Mouse (Mus musculus) neutrophil, adult 5-6 weeks (primary cell): ENCODE measurements around the gene Arhgef6. TPM values are rescaled to one million over a fixed set of nuclear protein-coding genes. Genes with fewer than 3 reads are reported as not detected.

Experiments
- ATAC-seq: fragments of 151-379, 151-347 bp; 2 replicates; pipeline ENCODE4 v1.8.0; 2017; ENCODE audit warnings: mild to moderate bottlenecking, moderate TSS enrichment; ENCODE audit not compliant: insufficient number of reproducible peaks, poor library complexity, low FRiP score, severe bottlenecking; ENCODE audit errors: extremely low read depth
- total RNA-seq: library from RNA; stranded (forward); fragments of 200-1000 nt; gene quantifications from 2 replicates; pipeline ENCODE4 v1.2.3, GENCODE M21; 2017

The Arhgef6 gene
- 141 and 151 TPM in 2 replicates for total RNA-seq

GRCm38 (mm10) chrX:57338371-57339211 lies at the start of gene Arhgef6:
Gene Arhgef6, minus strand, starts transcription at chrX:57338729.
- peak; percentile 58; the same call in 1 of the 2 replicates for ATAC-seq

GRCm38 (mm10) chrX:57380915-57381314 lies 42.4 kb upstream of the Arhgef6 start:
- ATAC-seq = no peak

DNA sequence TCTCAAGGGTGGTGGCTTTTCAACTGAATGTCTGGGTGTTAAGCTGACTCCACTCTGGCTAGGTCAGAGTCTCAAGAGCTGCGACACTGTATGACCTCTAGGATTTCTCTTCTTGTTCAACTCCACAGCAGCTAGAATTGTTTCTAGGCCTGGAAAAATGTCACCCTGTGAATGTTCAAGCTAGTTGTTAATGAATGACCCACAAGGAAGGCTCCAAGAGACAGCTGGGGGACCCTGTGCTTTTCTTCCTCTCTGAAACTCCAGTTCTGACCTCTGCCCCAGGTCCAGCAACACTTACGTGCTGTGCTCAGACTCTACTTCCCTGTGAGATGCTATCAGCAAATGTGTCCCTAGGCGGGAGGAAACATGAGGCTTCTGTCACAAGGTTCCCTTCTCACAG lies 40.0 kb upstream of the Arhgef6 start:
- no peak for ATAC-seq

DNA sequence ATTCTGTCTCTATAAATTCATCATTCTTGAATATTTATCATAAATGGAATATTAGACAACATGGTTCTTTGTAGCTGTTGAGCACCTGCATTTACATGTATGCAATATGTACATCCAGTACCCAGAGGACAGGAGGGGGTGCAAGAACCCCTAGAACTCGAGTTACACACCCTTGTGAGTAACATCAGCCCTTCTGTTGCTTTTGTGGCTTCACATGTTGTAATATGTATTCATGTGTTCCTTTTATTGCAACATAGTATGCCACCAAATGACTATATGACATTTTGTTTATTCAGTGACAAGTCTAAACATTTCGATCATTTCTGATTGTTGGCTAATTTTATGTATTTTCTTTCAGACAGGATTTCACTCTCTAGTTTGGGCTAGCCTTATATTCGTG lies 38.6 kb upstream of the Arhgef6 start:
- no peak for ATAC-seq

GRCm38 (mm10) chrX:57374029-57374428 lies 35.5 kb upstream of the Arhgef6 start:
- no peak for ATAC-seq

DNA sequence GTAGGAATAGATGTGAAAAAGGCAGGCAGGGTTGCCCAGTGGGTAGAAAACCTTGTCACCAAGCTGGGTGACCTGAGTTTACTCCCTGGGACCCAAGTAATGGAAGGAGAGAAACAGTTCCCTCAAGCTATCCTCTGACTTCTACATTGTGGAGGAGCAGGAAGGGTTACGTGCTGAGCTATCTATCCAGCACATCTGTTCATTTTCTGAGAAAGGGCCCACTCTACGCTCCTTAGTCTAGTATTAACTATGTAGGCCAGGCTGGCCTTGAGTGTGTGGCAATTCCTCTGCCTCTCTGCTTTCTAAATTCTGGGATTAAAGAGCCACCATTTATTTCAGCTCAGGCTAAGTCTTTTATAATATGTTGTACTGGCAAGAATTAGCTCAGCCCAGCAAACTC lies 35.0 kb upstream of the Arhgef6 start:
- no peak for ATAC-seq

GRCm38 (mm10) chrX:57372965-57373364 lies 34.4 kb upstream of the Arhgef6 start:
- no peak for ATAC-seq

DNA sequence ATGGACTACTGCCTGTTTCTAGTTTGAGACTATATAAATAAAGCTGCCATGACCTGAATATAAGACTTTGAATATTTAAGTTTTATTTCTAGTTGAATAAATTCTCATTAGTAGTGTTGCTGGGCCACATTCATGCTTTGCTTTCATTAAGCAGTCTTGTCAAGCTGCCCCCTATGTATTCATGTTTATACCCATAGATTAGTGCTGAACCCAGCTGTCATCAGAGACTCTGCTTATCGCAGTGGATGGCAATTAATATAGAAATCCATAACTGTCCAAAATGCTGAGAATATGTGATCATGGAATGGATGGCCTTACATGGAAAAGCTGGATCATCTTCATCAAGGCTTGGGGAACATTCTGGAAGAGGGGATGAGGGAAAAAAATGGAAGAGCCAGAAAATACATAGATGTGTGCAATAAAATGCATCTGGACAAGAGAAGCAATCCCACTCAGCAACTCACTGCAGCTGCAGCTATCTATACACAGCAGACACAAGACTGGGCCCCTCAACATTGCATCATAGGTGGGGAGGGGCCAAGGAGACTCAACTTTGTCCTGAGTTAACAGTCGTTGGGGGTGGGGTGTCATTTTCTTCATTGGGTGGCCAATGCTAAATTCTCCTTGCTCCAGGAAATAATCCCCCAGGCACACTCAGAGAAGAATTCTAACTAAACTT lies 26.5 kb upstream of the Arhgef6 start:
- no peak for ATAC-seq

DNA sequence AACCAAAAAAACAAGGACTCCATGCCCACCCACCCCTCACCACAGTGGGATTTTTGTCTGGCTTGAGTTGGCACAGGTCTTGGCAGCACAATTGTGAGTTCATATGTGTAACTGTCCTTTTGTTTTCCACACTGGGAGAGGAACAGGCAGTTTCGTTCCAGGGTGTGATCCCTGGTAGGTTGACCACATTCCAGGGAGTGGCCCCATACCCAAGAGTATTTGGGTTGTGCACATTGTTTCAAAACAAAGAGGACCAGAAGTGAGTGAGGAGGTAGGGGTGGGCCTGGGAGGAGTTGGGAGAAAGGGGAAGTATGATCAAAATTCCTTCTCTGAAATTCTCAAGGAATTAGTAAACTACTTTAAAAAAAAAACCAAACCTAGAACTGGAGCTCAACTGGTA lies 20.8 kb upstream of the Arhgef6 start:
- ATAC-seq = no peak

DNA sequence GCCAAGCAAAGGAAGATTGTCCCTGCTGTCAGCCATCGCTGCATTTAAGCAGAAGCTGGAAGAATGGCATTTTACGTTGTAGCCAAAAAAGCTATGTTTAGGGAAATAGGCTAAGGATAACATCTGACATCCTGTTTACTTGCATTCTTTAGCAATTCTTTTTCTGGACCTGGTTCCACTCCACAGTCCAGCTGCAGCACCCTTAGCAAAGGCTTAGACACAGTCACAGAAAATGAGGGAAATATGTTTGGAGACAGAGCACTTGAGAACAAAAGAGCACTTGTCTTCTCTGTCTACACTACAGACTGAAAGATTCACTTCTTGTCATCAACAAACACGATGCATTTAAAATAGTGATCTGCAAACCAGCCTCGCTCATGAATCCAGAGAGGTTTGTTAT lies 691 bp upstream of the Arhgef6 start:
- ATAC-seq = no peak

GRCm38 (mm10) chrX:57337582-57337981 lies 947 bp downstream of the Arhgef6 start:
- ATAC-seq = no peak

DNA sequence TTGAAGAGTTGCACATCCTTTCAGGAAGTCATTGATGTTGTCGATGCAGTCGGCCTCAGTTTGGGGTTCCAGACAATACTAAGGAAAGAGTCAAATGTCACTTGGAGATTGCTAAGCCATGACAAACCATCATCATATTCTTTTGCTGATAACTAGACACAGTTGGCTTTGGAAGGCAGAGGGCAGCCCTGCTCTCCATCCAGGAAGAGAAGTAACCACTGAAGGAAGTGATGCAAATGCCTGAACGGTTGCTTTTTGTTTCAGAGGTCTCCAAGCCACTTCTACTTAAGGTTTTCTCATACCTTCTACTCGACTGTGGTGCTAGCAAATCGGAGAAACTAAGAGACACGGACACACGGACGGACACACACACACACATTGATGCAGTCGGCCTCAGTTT lies 1.6 kb downstream of the Arhgef6 start:
- peak; percentile 46; the same call in 1 of the 2 replicates for ATAC-seq

- ATAC-seq = no peak
Measured at GRCm38 (mm10) chrX:57335313-57335712, 3.2 kb downstream of the Arhgef6 start.

GRCm38 (mm10) chrX:57327668-57328338 lies 10.7 kb downstream of the Arhgef6 start:
- ATAC-seq = no peak

GRCm38 (mm10) chrX:57326487-57327221 lies 11.9 kb downstream of the Arhgef6 start:
- peak; percentile 85 for ATAC-seq

- no peak for ATAC-seq
Measured at GRCm38 (mm10) chrX:57325861-57326461, 12.6 kb downstream of the Arhgef6 start.

DNA sequence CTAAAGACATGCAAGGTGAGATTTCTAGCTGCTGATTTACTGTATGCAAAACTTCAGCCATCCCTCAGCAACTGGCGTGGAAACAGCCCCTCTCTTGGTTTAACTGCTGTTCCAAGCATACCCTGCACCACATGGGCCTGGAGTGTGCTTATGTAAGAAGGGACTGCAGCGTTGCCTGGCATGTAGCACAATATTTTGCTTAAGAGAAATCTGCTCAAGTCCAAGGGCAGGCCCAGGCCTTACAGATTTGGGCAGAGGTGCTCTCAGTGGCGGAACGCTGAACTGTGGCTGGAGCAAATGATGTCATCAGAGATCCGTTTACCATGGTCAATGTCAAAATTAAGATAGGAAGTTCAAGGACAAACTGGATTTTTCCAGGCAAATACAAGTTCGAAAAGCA lies 13.6 kb downstream of the Arhgef6 start:
- no peak for ATAC-seq

DNA sequence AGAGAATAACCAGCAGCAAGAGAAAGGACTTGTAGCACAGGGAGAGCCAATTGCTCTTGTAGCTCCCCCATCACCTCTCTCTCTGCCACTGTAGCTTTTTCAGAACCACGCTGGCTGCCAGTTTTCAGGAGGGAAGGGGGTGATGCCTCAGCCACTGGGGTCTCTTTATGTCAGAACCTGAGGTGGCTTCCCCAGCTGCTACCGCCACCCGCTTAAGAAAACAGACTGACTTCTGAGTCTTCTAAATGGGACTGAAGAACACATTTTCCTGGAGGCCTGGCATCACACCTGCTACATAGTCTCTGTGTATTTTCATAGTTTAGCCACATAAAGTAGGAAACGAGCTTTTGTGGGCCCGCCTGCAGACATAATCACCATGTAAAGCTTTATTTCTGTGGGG lies 26.5 kb downstream of the Arhgef6 start:
- ATAC-seq = no peak

- ATAC-seq = no peak
Measured at GRCm38 (mm10) chrX:57309993-57310392, 28.5 kb downstream of the Arhgef6 start.
